Mouse (Mus musculus): ENCODE measurements around the gene Dnah2. TPM values are rescaled to one million over a fixed set of nuclear protein-coding genes. Genes with fewer than 3 reads are reported as not detected.

The Dnah2 gene
- polyA plus RNA-seq, 1 experiment: 0.14 TPM

GRCm38 (mm10) chr11:69389531-69390399 is 159.1 kb downstream of the Dnah2 start:
- peaks cover 3% of the 10 kb centered on the region for H3K79me3 ChIP-seq (ENCODE audit: low read depth)
- no peak overlapping the region for H3K4me3 ChIP-seq (ENCODE audit: insufficient read depth, poor library complexity, severe bottlenecking)
- no peak for TF ChIP-seq FOSL1 (IDR thresholded peaks at IDR 0.05; ENCODE audit: insufficient read depth, low read length, poor library complexity, severe bottlenecking)
- no peak for TF ChIP-seq CEBPB (IDR thresholded peaks at IDR 0.05; ENCODE audit: low read depth)
- TF ChIP-seq MYOD1 (IDR thresholded peaks at IDR 0.05; ENCODE audit: control insufficient read depth, insufficient read length, low read depth): no peak
- TF ChIP-seq MAX (IDR thresholded peaks at IDR 0.05): no peak
- TF ChIP-seq MYOG (IDR thresholded peaks at IDR 0.05; ENCODE audit: control insufficient read depth, extremely low read depth, insufficient read length): no peak
- TF ChIP-seq USF1 (IDR thresholded peaks at IDR 0.05; ENCODE audit: low read depth): no peak
- TF ChIP-seq CTCF (IDR thresholded peaks at IDR 0.05; ENCODE audit: control insufficient read depth, insufficient read depth, insufficient read length): no peak
- H3K36me3 ChIP-seq (ENCODE audit: control insufficient read depth, insufficient read depth): no peaks in the 10 kb centered on the region
- no peak overlapping the region for H3ac ChIP-seq (ENCODE audit: control insufficient read depth, insufficient read length, low read depth)
- H3K79me2 ChIP-seq (ENCODE audit: control insufficient read depth, insufficient read depth): peaks cover 13% of the 10 kb centered on the region
- no peaks in the 10 kb centered on the region for H3K27me3 ChIP-seq (ENCODE audit: control insufficient read depth, insufficient read depth, insufficient read length)

- peaks cover 2% of the 10 kb centered on the region for H3K79me2 ChIP-seq (ENCODE audit: control insufficient read depth, insufficient read depth)
- H3K27me3 ChIP-seq (ENCODE audit: control insufficient read depth, insufficient read depth, insufficient read length): no peaks in the 10 kb centered on the region
- TF ChIP-seq CTCF (IDR thresholded peaks at IDR 0.05; ENCODE audit: control insufficient read depth, insufficient read depth, insufficient read length): no peak
- TF ChIP-seq CEBPB (IDR thresholded peaks at IDR 0.05; ENCODE audit: low read depth): no peak
- TF ChIP-seq USF1 (IDR thresholded peaks at IDR 0.05; ENCODE audit: low read depth): no peak
- no peak for TF ChIP-seq FOSL1 (IDR thresholded peaks at IDR 0.05; ENCODE audit: insufficient read depth, low read length, poor library complexity, severe bottlenecking)
- TF ChIP-seq MYOG (IDR thresholded peaks at IDR 0.05; ENCODE audit: control insufficient read depth, extremely low read depth, insufficient read length): no peak
- TF ChIP-seq MYOD1 (IDR thresholded peaks at IDR 0.05; ENCODE audit: control insufficient read depth, insufficient read length, low read depth): no peak
- no peak for TF ChIP-seq MAX (IDR thresholded peaks at IDR 0.05)
These were observed 160.2 kb downstream of the Dnah2 start for GRCm38 (mm10) chr11:69388680-69389079.

GRCm38 (mm10) chr11:69386758-69387157 is 162.2 kb downstream of the Dnah2 start:
- no peak overlapping the region for H3K4me3 ChIP-seq (ENCODE audit: insufficient read depth, poor library complexity, severe bottlenecking)
- H3K27me3 ChIP-seq (ENCODE audit: control insufficient read depth, insufficient read depth, insufficient read length): no peaks in the 10 kb centered on the region
- no peak for TF ChIP-seq FOSL1 (IDR thresholded peaks at IDR 0.05; ENCODE audit: insufficient read depth, low read length, poor library complexity, severe bottlenecking)
- no peak for TF ChIP-seq USF1 (IDR thresholded peaks at IDR 0.05; ENCODE audit: low read depth)
- no peak for TF ChIP-seq CEBPB (IDR thresholded peaks at IDR 0.05; ENCODE audit: low read depth)
- TF ChIP-seq MYOG (IDR thresholded peaks at IDR 0.05; ENCODE audit: control insufficient read depth, extremely low read depth, insufficient read length): no peak
- TF ChIP-seq CTCF (IDR thresholded peaks at IDR 0.05; ENCODE audit: control insufficient read depth, insufficient read depth, insufficient read length): no peak
- no peak for TF ChIP-seq MAX (IDR thresholded peaks at IDR 0.05)
- TF ChIP-seq MYOD1 (IDR thresholded peaks at IDR 0.05; ENCODE audit: control insufficient read depth, insufficient read length, low read depth): no peak
- H3K36me3 ChIP-seq (ENCODE audit: control insufficient read depth, insufficient read depth): no peaks in the 10 kb centered on the region
- H3ac ChIP-seq (ENCODE audit: control insufficient read depth, insufficient read length, low read depth): no peak overlapping the region
- no peaks in the 10 kb centered on the region for H3K79me3 ChIP-seq (ENCODE audit: low read depth)
- no peaks in the 10 kb centered on the region for H3K79me2 ChIP-seq (ENCODE audit: control insufficient read depth, insufficient read depth)

More at GRCm38 (mm10) chr11:69388680-69389079, 160.2 kb downstream of the Dnah2 start:
- Histone ChIP-seq H3K4me3 (ENCODE audit: insufficient read depth, poor library complexity, severe bottlenecking) (no peak overlapping the region), H3ac (ENCODE audit: control insufficient read depth, insufficient read length, low read depth) (no peak overlapping the region), H3K79me3 (ENCODE audit: low read depth) (no peaks in the 10 kb centered on the region), H3K36me3 (ENCODE audit: control insufficient read depth, insufficient read depth) (no peaks in the 10 kb centered on the region)

GRCm38 (mm10) chr11:69384979-69385378 is 163.9 kb downstream of the Dnah2 start:
- Histone ChIP-seq H3ac (ENCODE audit: control insufficient read depth, insufficient read length, low read depth) (no peak overlapping the region), H3K36me3 (ENCODE audit: control insufficient read depth, insufficient read depth) (no peaks in the 10 kb centered on the region), H3K4me3 (ENCODE audit: insufficient read depth, poor library complexity, severe bottlenecking) (no peak overlapping the region), H3K79me3 (ENCODE audit: low read depth) (no peaks in the 10 kb centered on the region), H3K27me3 (ENCODE audit: control insufficient read depth, insufficient read depth, insufficient read length) (no peaks in the 10 kb centered on the region), H3K79me2 (ENCODE audit: control insufficient read depth, insufficient read depth) (no peaks in the 10 kb centered on the region)
- TF ChIP-seq CTCF (IDR thresholded peaks at IDR 0.05; ENCODE audit: control insufficient read depth, insufficient read depth, insufficient read length) (no peak), MYOD1 (IDR thresholded peaks at IDR 0.05; ENCODE audit: control insufficient read depth, insufficient read length, low read depth) (no peak), FOSL1 (IDR thresholded peaks at IDR 0.05; ENCODE audit: insufficient read depth, low read length, poor library complexity, severe bottlenecking) (no peak), MAX (IDR thresholded peaks at IDR 0.05) (no peak), CEBPB (IDR thresholded peaks at IDR 0.05; ENCODE audit: low read depth) (no peak), USF1 (IDR thresholded peaks at IDR 0.05; ENCODE audit: low read depth) (no peak), MYOG (IDR thresholded peaks at IDR 0.05; ENCODE audit: control insufficient read depth, extremely low read depth, insufficient read length) (no peak)

- no peak overlapping the region for H3K4me3 ChIP-seq (ENCODE audit: insufficient read depth, poor library complexity, severe bottlenecking)
- no peaks in the 10 kb centered on the region for H3K36me3 ChIP-seq (ENCODE audit: control insufficient read depth, insufficient read depth)
- no peaks in the 10 kb centered on the region for H3K79me3 ChIP-seq (ENCODE audit: low read depth)
- H3K27me3 ChIP-seq (ENCODE audit: control insufficient read depth, insufficient read depth, insufficient read length): no peaks in the 10 kb centered on the region
- no peaks in the 10 kb centered on the region for H3K79me2 ChIP-seq (ENCODE audit: control insufficient read depth, insufficient read depth)
- H3ac ChIP-seq (ENCODE audit: control insufficient read depth, insufficient read length, low read depth): peak overlapping the region; percentile 25
- TF ChIP-seq MAX (IDR thresholded peaks at IDR 0.05) (peak; percentile 24), MYOG (IDR thresholded peaks at IDR 0.05; ENCODE audit: control insufficient read depth, extremely low read depth, insufficient read length) (no peak)
These were observed 166.3 kb downstream of the Dnah2 start for GRCm38 (mm10) chr11:69382478-69383105.

All from C2C12 (cell line).